Mouse (Mus musculus) right cerebral cortex, postnatal 10 days (tissue): ENCODE measurements around the gene Pcsk6.

ENCODE experiments used
- DNase-seq, 2 experiments: peaks; one replicate each; pipeline ENCODE4 v3.0.0; 2021; ENCODE audit warnings: low spot score in 2 of 2

Pcsk6 gene

DNA sequence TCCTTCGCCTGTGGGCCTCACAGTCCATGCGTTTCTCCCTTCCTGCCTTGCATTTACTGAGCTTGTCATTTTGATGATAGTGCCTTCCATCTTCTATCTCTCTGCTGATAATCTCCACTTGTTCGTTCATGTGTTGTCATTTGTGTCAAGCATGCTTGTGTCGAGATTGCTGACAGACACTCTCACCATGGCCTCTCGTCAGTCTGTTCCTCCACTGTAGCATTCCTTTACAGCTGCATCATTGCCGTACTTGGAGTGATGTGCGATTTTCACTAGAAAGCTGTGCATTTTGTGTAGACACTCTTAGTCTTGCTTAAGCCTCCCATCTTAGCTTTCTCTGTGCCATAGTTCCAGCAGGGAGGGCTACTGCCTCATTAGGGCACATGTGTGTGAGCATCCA is 79.5 kb downstream of the Pcsk6 start:
- DNase-seq, result no peak

GRCm38 (mm10) chr7:65945342-65945993 is 83.9 kb downstream of the Pcsk6 start:
- no peak for DNase-seq

DNA sequence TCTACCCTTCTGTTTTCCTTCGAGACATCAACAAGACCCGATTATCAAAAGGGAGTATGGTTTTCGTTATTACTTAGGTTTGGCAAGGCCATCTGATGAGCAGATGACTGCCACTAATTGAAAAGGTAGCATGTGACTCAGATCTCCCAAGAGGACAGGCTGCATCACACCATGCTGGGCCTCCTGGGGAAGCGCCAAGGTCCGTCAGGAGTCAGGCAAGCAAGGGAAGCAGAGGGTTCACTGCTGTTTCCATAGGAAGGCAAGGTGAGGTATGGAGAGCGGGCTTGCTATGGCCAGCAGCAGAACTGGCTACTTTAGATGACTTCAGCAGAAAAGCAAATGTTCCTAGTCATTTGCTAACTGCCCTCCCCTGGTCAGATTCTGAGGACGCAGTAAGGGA is 84.9 kb downstream of the Pcsk6 start:
- DNase-seq, result no peak

GRCm38 (mm10) chr7:65948891-65949290 is 87.4 kb downstream of the Pcsk6 start:
- DNase-seq, result peak; percentile 42 to 75

GRCm38 (mm10) chr7:65954583-65954982 is 93.0 kb downstream of the Pcsk6 start:
- DNase-seq, result no peak

- peak; percentile 64 to 88 for DNase-seq
These were observed 94.0 kb downstream of the Pcsk6 start for GRCm38 (mm10) chr7:65955304-65956220.

DNA sequence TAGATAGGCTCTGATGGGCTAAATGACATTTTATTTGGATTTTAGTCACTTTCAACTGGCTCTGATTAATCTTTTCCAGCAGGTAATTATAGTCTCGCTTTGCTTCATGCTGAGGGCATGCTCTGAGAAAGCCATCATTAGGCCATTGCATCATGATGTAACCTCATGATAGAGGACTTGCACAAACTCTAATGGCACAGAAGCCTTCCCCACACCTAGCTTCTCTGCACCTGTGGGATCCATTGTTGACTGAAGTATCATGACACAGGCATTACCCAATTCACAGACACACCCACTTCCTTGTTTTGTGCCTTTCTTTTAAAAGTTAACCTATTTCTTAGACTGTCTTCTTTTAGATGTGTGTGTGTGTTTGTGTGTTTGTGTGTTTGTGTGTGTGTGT is 95.7 kb downstream of the Pcsk6 start:
- DNase-seq, result no peak

GRCm38 (mm10) chr7:65958105-65958504 is 96.6 kb downstream of the Pcsk6 start:
- DNase-seq, result no peak

- no peak for DNase-seq
These were observed 97.8 kb downstream of the Pcsk6 start for GRCm38 (mm10) chr7:65959221-65959924.

DNA sequence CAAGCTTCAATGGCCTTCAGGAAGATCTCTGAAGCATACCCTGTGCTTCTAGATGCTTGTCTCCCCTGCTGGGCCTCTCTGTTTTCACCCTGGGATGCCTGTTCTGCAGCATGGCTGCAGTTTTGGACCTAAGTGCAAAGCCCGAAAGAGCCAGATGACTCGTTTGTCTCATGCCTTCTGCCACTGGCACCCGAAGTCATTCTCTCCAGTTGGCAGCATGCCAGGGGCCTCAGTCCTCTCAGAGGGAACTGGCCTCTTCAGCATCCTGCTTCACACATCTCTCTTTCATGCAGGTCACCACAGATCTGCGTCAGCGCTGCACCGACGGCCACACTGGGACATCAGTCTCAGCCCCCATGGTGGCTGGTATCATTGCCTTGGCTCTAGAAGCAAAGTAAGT is 101.1 kb downstream of the Pcsk6 start:
- DNase-seq, result no peak

GRCm38 (mm10) chr7:65964398-65964797 is 102.9 kb downstream of the Pcsk6 start:
- no peak for DNase-seq

GRCm38 (mm10) chr7:65971301-65971700 is 109.8 kb downstream of the Pcsk6 start:
- no peak for DNase-seq

DNA sequence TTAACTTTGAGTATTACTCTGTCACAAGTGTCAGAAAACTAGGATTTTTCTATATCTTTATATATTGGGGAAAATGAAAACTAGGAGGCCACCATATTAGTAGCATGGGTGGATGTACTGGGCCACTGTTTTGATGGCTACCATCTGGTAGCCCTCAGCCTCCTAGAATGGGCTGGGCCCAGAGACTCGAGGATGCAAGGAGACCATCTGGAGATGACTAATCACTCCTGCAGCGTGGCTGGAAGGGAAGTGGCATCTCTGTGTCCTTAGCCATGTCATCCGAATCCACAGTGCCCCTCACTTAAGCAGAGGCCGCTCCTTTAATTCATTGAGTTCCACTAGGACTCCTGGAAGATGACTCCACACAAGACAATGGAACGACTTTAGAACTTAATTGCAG is 115.8 kb downstream of the Pcsk6 start:
- no peak for DNase-seq

GRCm38 (mm10) chr7:65977977-65978376 is 116.4 kb downstream of the Pcsk6 start:
- no peak for DNase-seq

DNA sequence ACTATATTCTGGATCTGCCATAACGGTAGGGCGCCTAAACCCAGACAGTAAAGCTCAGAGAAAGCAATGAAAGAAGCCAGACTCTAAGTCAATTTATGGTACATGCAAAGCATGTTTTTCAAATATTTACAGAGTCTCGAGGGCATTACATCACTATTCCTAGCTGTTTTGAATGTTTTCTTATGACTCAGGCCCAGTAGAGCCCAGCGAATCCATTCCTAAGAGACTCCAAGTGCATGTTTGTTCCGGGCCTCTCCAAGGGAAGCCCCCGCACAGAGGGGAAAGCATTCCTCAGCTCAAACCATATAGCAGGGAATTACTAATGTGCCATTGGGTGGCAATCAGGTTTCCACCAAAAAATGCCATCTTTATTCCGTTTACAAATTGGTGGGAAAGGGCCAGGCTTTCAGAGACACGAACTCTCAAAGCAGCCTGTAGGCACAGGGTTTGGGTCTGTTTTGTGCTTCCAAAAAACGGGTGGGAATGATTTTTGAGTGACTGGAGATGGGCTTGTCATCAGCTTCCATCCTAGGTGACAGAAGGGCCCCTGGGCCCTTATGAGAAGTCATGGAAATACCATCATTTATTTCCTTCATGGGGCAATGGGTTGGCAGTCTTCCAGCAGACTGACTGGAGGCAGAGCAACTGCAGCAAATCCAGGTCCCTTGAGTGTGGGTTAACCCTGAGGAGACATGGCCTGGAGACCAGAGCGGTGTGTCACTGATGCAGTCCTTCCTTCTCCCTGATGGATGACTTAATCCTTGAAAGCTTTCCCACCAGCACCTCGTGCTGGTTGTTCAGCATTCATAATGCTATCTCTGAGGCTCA is 117.7 kb downstream of the Pcsk6 start:
- DNase-seq, result no peak

DNA sequence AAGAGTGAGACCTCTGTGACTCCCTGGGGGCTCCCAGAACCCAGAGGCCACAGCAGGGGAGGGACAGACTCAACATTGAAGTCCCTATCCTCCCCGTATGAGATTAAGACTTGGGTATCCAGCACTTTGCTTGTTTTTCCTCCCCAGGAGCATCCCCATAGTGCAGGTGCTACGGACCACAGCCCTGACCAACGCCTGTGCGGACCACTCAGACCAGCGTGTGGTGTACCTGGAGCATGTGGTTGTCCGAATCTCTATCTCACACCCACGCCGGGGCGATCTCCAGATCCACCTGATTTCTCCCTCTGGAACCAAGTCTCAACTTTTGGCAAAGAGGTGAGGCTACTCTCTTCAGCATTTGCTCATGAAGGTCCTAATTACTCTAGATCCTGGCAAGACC is 118.5 kb downstream of the Pcsk6 start:
- DNase-seq, result no peak

DNA sequence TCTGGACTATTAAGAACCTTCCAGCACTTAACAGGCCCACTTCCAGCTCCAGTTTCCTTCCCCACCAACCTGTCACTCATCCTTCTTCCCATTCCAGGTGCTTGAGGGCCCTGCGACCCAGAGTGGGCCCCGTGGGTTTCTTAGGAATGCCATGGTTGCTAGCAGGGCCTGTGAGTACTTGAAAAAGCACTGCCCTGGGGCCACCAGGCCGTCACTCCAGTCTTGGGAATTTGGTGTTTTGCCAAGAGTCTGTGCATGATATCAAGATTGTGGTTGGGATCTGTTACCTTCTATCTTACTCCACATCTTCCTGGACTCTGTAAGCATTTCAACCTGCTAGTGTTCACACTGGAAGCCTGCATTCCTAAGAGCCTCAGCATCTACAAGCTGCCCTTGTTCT is 120.5 kb downstream of the Pcsk6 start:
- no peak for DNase-seq

DNA sequence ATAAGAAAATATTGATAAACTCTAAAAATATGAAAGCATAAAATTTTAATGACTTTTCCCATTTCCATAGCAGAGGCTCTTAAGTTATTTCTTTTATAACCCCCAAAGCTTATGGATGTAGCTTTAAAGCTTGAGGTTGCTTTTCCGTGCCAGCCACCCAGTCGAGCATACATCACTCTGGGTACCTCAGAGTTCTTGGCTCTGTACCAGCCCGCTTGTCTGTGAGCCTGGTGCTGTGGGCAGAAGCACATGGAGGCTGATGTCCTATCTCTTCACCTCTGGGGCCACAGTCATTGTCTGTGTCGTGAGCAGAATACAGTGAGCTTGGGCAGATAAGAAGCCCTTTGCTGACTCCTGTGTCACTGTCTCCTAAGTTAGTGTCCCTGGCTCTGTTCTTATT is 126.7 kb downstream of the Pcsk6 start:
- DNase-seq, result no peak

DNA sequence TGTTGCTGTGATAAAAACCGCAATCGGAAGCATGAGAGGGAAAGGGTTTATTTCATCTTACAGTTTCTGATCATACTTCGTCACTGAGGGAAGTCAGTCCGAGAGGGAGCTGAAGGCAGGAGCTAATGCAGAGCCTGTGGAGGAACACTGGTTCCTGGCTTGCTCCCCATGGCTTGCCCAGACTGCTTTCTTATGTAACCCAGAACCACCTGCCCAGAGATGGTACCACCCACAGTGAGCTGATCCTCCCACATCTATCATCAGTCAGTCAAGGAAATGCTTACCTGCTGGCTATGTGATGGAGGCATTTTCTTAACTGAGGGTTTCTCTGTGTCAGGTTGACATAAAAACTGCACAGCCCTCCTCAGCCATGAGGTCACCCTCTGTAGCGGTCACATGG is 127.2 kb downstream of the Pcsk6 start:
- DNase-seq, result no peak

DNA sequence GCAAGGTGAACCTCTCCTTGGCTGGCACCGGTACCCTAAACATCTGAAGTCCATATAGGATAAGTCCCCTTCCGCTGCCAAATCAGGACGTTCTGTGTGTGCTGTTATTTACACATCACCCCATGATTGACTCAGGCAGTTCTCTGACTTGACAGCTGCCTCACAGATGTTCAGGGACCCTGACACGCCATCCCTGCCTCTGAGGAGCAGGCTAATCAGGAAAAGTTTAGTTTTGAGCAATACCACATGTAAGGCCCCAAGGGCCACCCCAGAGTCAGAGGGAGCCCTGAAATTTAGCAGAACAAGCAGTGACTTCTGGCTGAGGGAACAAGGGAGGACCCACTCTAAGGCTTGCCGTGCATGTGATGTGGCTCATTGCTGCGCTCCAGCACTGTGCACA is 130.8 kb downstream of the Pcsk6 start:
- DNase-seq, result no peak

- no peak for DNase-seq
These were observed 131.9 kb downstream of the Pcsk6 start for GRCm38 (mm10) chr7:65993410-65993809.
